Mouse (Mus musculus): ENCODE results near the gene Hbp1. TPM values are rescaled to one million over a fixed set of nuclear protein-coding genes. Genes with fewer than 3 reads are reported as not detected.
A peak's percentile ranks its signal among the peaks of the same experiment; 100 is the strongest.

Hbp1 gene
- polyA plus RNA-seq, 1 experiment from 2014 or later: 66.7 TPM

DNA sequence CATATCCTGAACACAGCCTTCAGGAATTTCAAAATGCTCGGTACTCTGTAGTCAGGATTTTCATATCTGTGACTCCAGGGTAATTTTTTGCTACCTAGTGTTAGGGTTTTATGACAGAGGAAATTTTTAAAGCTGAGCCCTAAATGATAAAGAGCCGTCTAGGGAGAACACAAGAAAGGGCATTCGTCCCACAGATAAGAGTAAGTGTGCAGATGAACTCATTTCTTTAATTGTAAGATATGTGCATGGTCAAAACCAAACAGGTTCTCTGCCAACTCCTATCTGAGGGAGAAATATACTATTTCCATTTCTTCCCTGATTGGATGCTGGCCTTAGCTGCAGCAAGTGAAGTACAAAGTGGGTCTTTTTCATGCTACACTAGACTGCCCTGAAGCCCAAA is 26.2 kb downstream of the Hbp1 start:
- no peaks in the 10 kb centered on the region for H3K27me3 ChIP-seq
- H3K9me3 ChIP-seq: no peaks in the 10 kb centered on the region
- ATAC-seq (ENCODE audit: low FRiP score): no peak
- H3K4me1 ChIP-seq (replicated peaks): no peaks in the 10 kb centered on the region
- no peak overlapping the region for H3K4me3 ChIP-seq
- no peak overlapping the region for H3K4me2 ChIP-seq
- WGBS: 92% methylated on average over 3 of the region's 3 CpGs
- peaks cover 46% of the 10 kb centered on the region for H3K36me3 ChIP-seq
- no peak overlapping the region for H3K9ac ChIP-seq
- H3K27ac ChIP-seq: no peak overlapping the region

GRCm38 (mm10) chr12:31920464-31921405 is 29.6 kb downstream of the Hbp1 start:
- WGBS: 82% methylated on average over 18 of the region's 18 CpGs
- ATAC-seq (ENCODE audit: low FRiP score): no peak
- no peaks in the 10 kb centered on the region for H3K4me1 ChIP-seq (replicated peaks)

DNA sequence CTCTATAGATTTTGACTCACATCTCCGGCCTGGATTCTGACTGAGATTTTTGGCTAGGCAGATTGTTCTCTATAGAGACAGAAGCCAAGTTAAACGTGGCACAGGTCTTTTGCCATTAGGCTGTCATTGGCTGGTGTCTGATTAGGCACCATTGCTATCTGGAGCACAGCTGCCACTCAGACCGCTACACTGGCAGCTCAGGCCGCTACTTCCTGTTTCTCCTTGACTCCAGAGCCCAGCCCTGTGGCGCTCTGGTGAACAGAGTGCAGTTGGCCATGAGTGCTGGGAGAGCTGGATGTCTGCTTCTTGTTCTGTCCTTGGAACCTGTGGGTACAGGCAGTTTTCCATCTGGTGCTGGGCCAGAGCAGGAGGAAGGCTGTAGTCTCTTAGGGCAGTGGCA is 33.1 kb downstream of the Hbp1 start:
- Histone ChIP-seq H3K4me2 (no peak overlapping the region), H3K9ac (no peak overlapping the region), H3K27me3 (no peaks in the 10 kb centered on the region), H3K9me3 (no peaks in the 10 kb centered on the region), H3K4me3 (no peak overlapping the region), H3K36me3 (peaks cover 5% of the 10 kb centered on the region), H3K4me1 (replicated peaks) (no peaks in the 10 kb centered on the region), H3K27ac (no peak overlapping the region)
- ATAC-seq (ENCODE audit: low FRiP score): no peak
- 88% methylated on average over 5 of the region's 5 CpGs for WGBS

More at GRCm38 (mm10) chr12:31920464-31921405, 29.6 kb downstream of the Hbp1 start:
- Histone ChIP-seq H3K9ac (peak overlapping the region; percentile 30; the same call in 1 of the 2 replicates), H3K9me3 (no peaks in the 10 kb centered on the region), H3K27ac (no peak overlapping the region), H3K4me3 (no peak overlapping the region), H3K36me3 (peaks cover 26% of the 10 kb centered on the region), H3K27me3 (no peaks in the 10 kb centered on the region), H3K4me2 (no peak overlapping the region)

- 92% methylated on average over 5 of the region's 5 CpGs for WGBS
- Histone ChIP-seq H3K27me3 (no peaks in the 10 kb centered on the region), H3K4me3 (no peak overlapping the region), H3K27ac (no peak overlapping the region), H3K9ac (no peak overlapping the region), H3K9me3 (no peaks in the 10 kb centered on the region), H3K4me2 (no peak overlapping the region), H3K4me1 (replicated peaks) (no peaks in the 10 kb centered on the region), H3K36me3 (peaks cover 5% of the 10 kb centered on the region)
- ATAC-seq (ENCODE audit: low FRiP score): no peak
Measured at GRCm38 (mm10) chr12:31916691-31917090, 33.6 kb downstream of the Hbp1 start.

- no peak overlapping the region for H3K9ac ChIP-seq
- no peaks in the 10 kb centered on the region for H3K36me3 ChIP-seq
- no peaks in the 10 kb centered on the region for H3K27me3 ChIP-seq
- H3K27ac ChIP-seq: no peak overlapping the region
- no peak overlapping the region for H3K4me2 ChIP-seq
- no peak for ATAC-seq (ENCODE audit: low FRiP score)
- no peak overlapping the region for H3K4me3 ChIP-seq
- H3K9me3 ChIP-seq: no peaks in the 10 kb centered on the region
- H3K4me1 ChIP-seq (replicated peaks): no peaks in the 10 kb centered on the region
- 74% methylated on average over 4 of the region's 4 CpGs for WGBS
Measured at GRCm38 (mm10) chr12:31913614-31914013, 36.7 kb downstream of the Hbp1 start.

DNA sequence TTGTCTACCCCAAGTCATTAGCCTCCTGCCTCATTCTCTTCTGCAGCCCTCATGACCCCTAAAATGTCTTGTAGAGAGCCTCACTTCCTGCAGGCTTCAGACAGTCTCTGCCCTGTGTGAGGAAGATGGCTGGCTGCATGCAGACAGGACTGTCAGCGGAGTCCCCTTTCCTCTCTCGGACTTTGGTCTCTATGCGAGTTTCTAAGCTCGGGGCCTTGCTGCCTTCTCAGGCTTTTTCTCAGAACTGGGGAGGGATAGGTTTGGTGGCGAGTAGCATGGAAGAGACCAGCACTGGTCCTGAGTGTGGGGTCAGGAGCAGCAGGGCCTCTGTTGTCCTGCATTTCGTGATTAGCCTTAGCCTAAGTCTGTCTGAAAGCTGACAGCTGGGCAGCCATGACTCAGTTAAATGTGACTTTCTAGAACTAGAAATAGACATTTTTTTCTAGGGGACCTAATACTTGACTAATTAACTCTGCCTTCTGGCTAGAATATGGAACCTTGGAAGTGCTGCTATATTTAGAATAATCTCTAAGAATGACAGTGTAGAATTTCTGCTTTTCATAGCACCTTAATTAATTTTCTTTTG is 37.3 kb downstream of the Hbp1 start:
- no peak for ATAC-seq (ENCODE audit: low FRiP score)
- Histone ChIP-seq H3K4me2 (no peak overlapping the region), H3K27ac (no peak overlapping the region), H3K36me3 (no peaks in the 10 kb centered on the region), H3K4me1 (replicated peaks) (no peaks in the 10 kb centered on the region), H3K27me3 (no peaks in the 10 kb centered on the region), H3K9me3 (no peaks in the 10 kb centered on the region), H3K4me3 (no peak overlapping the region), H3K9ac (no peak overlapping the region)
- 88% methylated on average over 6 of the region's 6 CpGs for WGBS

DNA sequence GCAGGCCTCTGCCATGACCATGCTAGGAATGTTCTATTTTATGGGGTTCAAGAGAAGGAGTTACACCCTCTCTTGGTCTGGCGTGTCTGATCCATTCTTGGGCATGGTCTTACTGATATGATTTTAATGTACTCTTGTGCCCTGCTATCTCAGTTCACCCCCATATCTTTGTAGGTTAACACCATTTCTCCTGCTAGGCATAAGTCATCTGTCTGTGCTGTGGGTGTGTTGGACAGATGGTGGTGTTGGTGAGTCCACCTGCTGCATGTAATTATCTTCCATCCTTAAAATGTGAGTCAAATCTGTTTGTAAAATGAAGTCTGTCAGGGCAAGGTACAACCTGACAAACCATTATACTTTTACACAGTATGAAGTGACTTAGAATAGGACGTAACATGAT is 42.9 kb downstream of the Hbp1 start:
- Histone ChIP-seq H3K27me3 (no peaks in the 10 kb centered on the region), H3K4me3 (no peak overlapping the region), H3K36me3 (peaks cover 3% of the 10 kb centered on the region; the same call in 1 of the 2 replicates), H3K4me1 (replicated peaks) (peaks cover 22% of the 10 kb centered on the region), H3K4me2 (no peak overlapping the region), H3K27ac (peak overlapping the region; percentile 52; the same call in 1 of the 2 replicates), H3K9me3 (no peaks in the 10 kb centered on the region), H3K9ac (no peak overlapping the region)
- 95% methylated on average over 2 of the region's 2 CpGs for WGBS
- no peak for ATAC-seq (ENCODE audit: low FRiP score)

DNA sequence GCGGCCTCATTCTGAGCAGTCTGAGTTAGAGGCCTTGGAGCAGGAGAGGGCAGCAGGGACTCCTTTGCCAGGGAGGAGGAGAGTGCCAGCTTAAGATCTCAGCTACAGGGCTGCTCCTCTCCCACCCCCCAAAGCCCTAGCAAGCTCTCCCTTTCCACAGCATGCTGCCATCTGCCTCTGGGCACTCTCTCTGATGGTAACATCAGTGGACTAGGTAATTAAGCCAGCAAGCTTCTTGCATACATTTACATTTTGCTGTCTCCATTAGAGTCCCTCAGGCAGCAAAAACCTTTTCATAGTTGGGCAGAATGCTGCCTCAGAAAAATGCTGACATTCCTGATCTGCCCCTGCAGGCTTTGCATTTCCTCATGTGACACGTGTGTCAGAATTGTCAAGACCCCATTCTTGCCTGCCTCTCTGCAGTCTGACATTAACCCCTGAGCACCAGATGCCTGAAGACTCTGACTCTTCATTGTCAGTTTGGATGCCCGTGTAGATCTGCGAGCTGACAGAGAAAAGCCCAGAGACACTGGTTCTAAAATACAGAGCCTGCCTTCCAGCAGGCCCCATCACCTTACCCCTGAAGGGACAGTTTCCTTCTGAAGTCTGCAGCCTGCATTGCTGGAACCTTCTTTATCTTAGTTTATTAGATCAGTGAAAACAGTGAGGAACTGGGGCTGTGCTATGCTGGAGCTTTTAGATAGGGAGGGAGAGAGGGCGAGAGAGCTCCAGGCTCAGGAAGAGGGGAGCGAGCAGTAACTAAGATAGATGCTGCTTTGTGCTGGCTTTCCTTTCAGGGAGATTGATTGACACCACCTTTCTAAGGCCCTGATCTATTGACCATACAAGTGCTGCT is 44.4 kb downstream of the Hbp1 start:
- peak overlapping the region; percentile 58; the same call in 1 of the 2 replicates for H3K9ac ChIP-seq
- H3K9me3 ChIP-seq: no peaks in the 10 kb centered on the region
- peak overlapping the region; percentile 92 for H3K27ac ChIP-seq
- 0 out of 2 replicates have a peak overlapping the region, but pooled peaks have one; percentile 9 for H3K4me2 ChIP-seq
- no peak overlapping the region for H3K4me3 ChIP-seq
- peak; percentile 94 for ATAC-seq (ENCODE audit: low FRiP score)
- no peaks in the 10 kb centered on the region for H3K27me3 ChIP-seq
- 36% methylated on average over 6 of the region's 6 CpGs for WGBS
- H3K36me3 ChIP-seq: peaks cover 6% of the 10 kb centered on the region; the same call in 1 of the 2 replicates
- H3K4me1 ChIP-seq (replicated peaks): peaks cover 22% of the 10 kb centered on the region

DNA sequence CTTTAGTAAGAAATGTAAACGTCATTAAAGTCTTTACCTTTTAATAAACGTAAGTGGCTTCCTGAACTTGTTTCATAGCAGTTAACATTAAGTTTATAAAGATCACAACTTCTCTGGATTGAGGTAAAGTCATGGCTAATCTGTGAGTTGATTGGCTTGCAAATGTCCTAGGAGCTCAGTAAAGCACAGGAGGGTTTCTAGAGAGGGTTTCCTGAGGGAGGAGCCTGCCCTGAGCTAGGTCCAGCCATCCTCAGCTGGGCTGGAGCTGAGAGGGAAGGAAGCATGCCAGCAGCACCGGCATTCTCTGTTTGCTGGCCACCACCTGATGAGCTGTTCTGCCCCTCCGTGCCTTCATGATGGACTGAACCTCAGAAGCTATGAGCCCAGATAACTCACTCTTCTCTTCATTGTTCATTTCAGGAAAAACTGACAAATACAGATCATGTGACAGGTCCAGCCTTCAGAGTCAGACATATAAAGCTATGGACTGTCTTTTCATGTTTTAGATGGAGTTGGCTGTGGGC is 49.9 kb downstream of the Hbp1 start:
- no peak for ATAC-seq (ENCODE audit: low FRiP score)
- WGBS: 78% methylated on average over 4 of the region's 4 CpGs

GRCm38 (mm10) chr12:31897456-31897855 is 52.9 kb downstream of the Hbp1 start:
- WGBS: 60% methylated on average over 7 of the region's 7 CpGs
- Histone ChIP-seq H3K4me1 (replicated peaks) (peaks cover 32% of the 10 kb centered on the region), H3K4me3 (no peak overlapping the region), H3K9me3 (no peaks in the 10 kb centered on the region), H3K9ac (no peak overlapping the region), H3K4me2 (no peak overlapping the region), H3K27ac (peak overlapping the region; percentile 70), H3K36me3 (peaks cover 6% of the 10 kb centered on the region), H3K27me3 (no peaks in the 10 kb centered on the region)
- no peak for ATAC-seq (ENCODE audit: low FRiP score)

More for the DNA sequence above, 49.9 kb downstream of the Hbp1 start:
- Histone ChIP-seq H3K9me3 (no peaks in the 10 kb centered on the region), H3K4me3 (no peak overlapping the region), H3K27me3 (no peaks in the 10 kb centered on the region), H3K27ac (no peak overlapping the region), H3K4me2 (no peak overlapping the region), H3K9ac (no peak overlapping the region), H3K36me3 (peaks cover 6% of the 10 kb centered on the region; the same call in 1 of the 2 replicates), H3K4me1 (replicated peaks) (peaks cover 32% of the 10 kb centered on the region)

DNA sequence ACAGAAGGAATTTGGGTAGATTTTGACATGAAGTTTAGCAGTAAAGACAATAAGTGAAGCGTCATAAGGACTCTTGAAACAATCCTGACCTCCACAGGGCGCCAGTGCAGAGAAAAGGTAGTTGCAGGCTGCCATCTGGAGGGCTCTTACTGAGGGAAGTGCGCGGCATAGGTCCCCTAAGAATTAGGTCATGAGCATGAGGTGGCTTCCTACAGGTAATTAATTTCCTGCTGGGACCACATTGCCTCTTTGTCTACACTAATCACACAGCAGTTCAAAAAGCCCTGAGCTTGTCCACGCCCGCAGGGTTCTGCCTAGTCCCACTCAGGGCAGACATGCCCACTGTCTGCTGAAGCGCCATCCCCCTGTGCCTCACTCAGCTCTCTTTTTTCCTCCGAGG is 53.3 kb downstream of the Hbp1 start:
- WGBS: 29% methylated on average over 8 of the region's 8 CpGs
- no peak overlapping the region for H3K4me3 ChIP-seq
- H3K27ac ChIP-seq: peak overlapping the region; percentile 70
- no peaks in the 10 kb centered on the region for H3K9me3 ChIP-seq
- peaks cover 32% of the 10 kb centered on the region for H3K4me1 ChIP-seq (replicated peaks)
- no peaks in the 10 kb centered on the region for H3K27me3 ChIP-seq
- no peak overlapping the region for H3K9ac ChIP-seq
- H3K36me3 ChIP-seq: peaks cover 4% of the 10 kb centered on the region; the same call in 1 of the 2 replicates
- no peak overlapping the region for H3K4me2 ChIP-seq
- peak; percentile 60; the same call in 1 of the 2 replicates for ATAC-seq (ENCODE audit: low FRiP score)

Data from hindbrain, embryonic 13.5 days (tissue).